Mouse (Mus musculus): ENCODE data around the gene Lrrc8d. TPM values are rescaled to one million over a fixed set of nuclear protein-coding genes. Genes with fewer than 3 reads are reported as not detected.

The Lrrc8d gene
- polyA plus RNA-seq, 1 experiment from 2014 or later = 37.5 TPM

GRCm38 (mm10) chr5:105708276-105708675 lies 8.5 kb downstream of the Lrrc8d start:
- no peak for ATAC-seq
- H3K4me3 ChIP-seq (replicated peaks; ENCODE audit: low read length) = no peak overlapping the region
- no peak overlapping the region for H3K27ac ChIP-seq (ENCODE audit: low read length)
- no peaks in the 10 kb centered on the region for H3K27me3 ChIP-seq (replicated peaks; ENCODE audit: control insufficient read depth, insufficient read depth, low read length)
- 87% methylated on average over 5 of the region's 5 CpGs for WGBS
- peaks cover 27% of the 10 kb centered on the region for H3K4me1 ChIP-seq (replicated peaks; ENCODE audit: control insufficient read depth, insufficient read depth, low read length)
- H3K4me2 ChIP-seq (ENCODE audit: low read length) = no peak overlapping the region
- H3K9me3 ChIP-seq (ENCODE audit: control insufficient read depth, low read length) = no peaks in the 10 kb centered on the region
- H3K36me3 ChIP-seq (ENCODE audit: control insufficient read depth, insufficient read depth) = 0 out of 2 replicates have a peak, but pooled peaks cover 2% of the 10 kb centered on the region
- no peak overlapping the region for H3K9ac ChIP-seq (replicated peaks; ENCODE audit: low read depth, low read length)

DNA sequence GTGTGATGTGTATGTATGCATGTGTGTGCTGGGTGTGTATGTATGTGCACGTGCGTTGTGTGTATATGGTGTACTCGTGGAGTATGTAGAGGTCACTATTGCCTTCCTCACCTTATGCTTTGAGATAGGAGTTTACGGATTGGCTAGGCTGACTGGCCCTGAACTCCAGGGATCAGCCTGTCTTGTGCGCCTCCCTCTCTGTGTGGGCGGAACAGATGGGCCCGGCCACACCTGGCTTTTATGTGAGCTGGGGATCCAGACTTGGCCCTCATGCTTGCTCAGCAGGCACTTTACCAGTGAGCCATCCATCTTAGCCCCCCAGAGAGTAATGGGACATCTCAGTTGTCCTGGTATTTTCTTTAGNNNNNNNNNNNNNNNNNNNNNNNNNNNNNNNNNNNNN lies 10.7 kb downstream of the Lrrc8d start:
- Histone ChIP-seq H3K9me3 (ENCODE audit: control insufficient read depth, low read length) (no peaks in the 10 kb centered on the region), H3K27me3 (replicated peaks; ENCODE audit: control insufficient read depth, insufficient read depth, low read length) (no peaks in the 10 kb centered on the region), H3K27ac (ENCODE audit: low read length) (no peak overlapping the region), H3K36me3 (ENCODE audit: control insufficient read depth, insufficient read depth) (0 out of 2 replicates have a peak, but pooled peaks cover 2% of the 10 kb centered on the region), H3K4me1 (replicated peaks; ENCODE audit: control insufficient read depth, insufficient read depth, low read length) (peaks cover 11% of the 10 kb centered on the region), H3K9ac (replicated peaks; ENCODE audit: low read depth, low read length) (no peak overlapping the region), H3K4me3 (replicated peaks; ENCODE audit: low read length) (no peak overlapping the region), H3K4me2 (ENCODE audit: low read length) (no peak overlapping the region)
- no peak for ATAC-seq
- WGBS = 95% methylated on average over 7 of the region's 7 CpGs

DNA sequence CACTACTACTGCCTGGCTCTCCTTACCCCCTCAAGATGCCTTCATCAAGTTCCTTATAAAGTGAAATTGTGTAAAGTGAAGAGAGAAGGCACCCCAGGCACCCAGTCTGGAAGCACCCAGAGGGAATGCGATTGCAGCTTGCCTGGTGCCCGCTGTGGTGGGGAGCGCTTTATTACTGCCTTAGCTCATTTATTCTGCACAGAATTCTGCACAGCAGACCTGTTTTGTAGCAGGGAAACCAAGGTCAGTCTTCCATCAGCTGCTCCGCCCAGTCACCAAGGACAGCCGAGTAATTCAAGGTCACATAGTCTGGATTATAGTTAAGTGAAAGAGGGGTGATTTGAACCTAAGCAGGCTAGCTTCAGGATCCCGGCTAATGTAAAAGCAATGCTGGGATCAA lies 14.7 kb downstream of the Lrrc8d start:
- WGBS = 87% methylated on average over 6 of the region's 6 CpGs
- H3K9me3 ChIP-seq (ENCODE audit: control insufficient read depth, low read length) = no peaks in the 10 kb centered on the region
- H3K27ac ChIP-seq (ENCODE audit: low read length) = no peak overlapping the region
- no peak overlapping the region for H3K9ac ChIP-seq (replicated peaks; ENCODE audit: low read depth, low read length)
- H3K4me3 ChIP-seq (replicated peaks; ENCODE audit: low read length) = no peak overlapping the region
- no peaks in the 10 kb centered on the region for H3K27me3 ChIP-seq (replicated peaks; ENCODE audit: control insufficient read depth, insufficient read depth, low read length)
- no peak for ATAC-seq
- H3K4me1 ChIP-seq (replicated peaks; ENCODE audit: control insufficient read depth, insufficient read depth, low read length) = peaks cover 38% of the 10 kb centered on the region
- no peaks in the 10 kb centered on the region for H3K36me3 ChIP-seq (ENCODE audit: control insufficient read depth, insufficient read depth)
- H3K4me2 ChIP-seq (ENCODE audit: low read length) = no peak overlapping the region

GRCm38 (mm10) chr5:105715095-105715494 lies 15.3 kb downstream of the Lrrc8d start:
- Histone ChIP-seq H3K9ac (replicated peaks; ENCODE audit: low read depth, low read length) (no peak overlapping the region), H3K36me3 (ENCODE audit: control insufficient read depth, insufficient read depth) (no peaks in the 10 kb centered on the region), H3K27ac (ENCODE audit: low read length) (no peak overlapping the region), H3K4me2 (ENCODE audit: low read length) (no peak overlapping the region), H3K4me1 (replicated peaks; ENCODE audit: control insufficient read depth, insufficient read depth, low read length) (peaks cover 36% of the 10 kb centered on the region), H3K27me3 (replicated peaks; ENCODE audit: control insufficient read depth, insufficient read depth, low read length) (no peaks in the 10 kb centered on the region), H3K9me3 (ENCODE audit: control insufficient read depth, low read length) (no peaks in the 10 kb centered on the region), H3K4me3 (replicated peaks; ENCODE audit: low read length) (no peak overlapping the region)
- ATAC-seq = no peak
- WGBS = 51% methylated on average over 8 of the region's 8 CpGs

GRCm38 (mm10) chr5:105715531-105716124 lies 15.9 kb downstream of the Lrrc8d start:
- peak; percentile 61 for ATAC-seq
- no peak overlapping the region for H3K4me2 ChIP-seq (ENCODE audit: low read length)
- H3K9ac ChIP-seq (replicated peaks; ENCODE audit: low read depth, low read length) = no peak overlapping the region
- no peaks in the 10 kb centered on the region for H3K27me3 ChIP-seq (replicated peaks; ENCODE audit: control insufficient read depth, insufficient read depth, low read length)
- no peaks in the 10 kb centered on the region for H3K9me3 ChIP-seq (ENCODE audit: control insufficient read depth, low read length)
- peaks cover 36% of the 10 kb centered on the region for H3K4me1 ChIP-seq (replicated peaks; ENCODE audit: control insufficient read depth, insufficient read depth, low read length)
- H3K36me3 ChIP-seq (ENCODE audit: control insufficient read depth, insufficient read depth) = no peaks in the 10 kb centered on the region
- H3K4me3 ChIP-seq (replicated peaks; ENCODE audit: low read length) = no peak overlapping the region
- 17% methylated on average over 10 of the region's 10 CpGs for WGBS
- H3K27ac ChIP-seq (ENCODE audit: low read length) = no peak overlapping the region

DNA sequence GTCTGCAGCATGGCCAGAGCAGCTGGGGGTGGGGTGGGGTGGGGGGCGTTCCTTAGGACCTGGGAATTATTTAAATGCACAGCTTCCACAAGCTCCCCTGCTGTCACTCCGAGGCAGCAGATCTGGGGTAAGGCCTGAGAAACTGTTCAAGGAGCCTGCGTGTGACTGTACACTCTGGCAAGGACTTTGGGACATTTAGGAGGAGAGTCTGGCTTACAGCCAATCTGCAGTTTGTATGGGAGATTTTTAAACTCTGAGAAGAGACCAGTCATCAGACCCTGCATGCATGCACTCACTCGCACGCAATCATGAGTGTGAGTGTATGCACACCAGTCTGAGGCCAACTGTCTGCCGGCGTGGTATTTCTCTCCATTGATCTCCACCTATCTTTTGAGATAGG lies 17.5 kb downstream of the Lrrc8d start:
- Histone ChIP-seq H3K4me3 (replicated peaks; ENCODE audit: low read length) (no peak overlapping the region), H3K27ac (ENCODE audit: low read length) (no peak overlapping the region), H3K4me2 (ENCODE audit: low read length) (no peak overlapping the region), H3K9me3 (ENCODE audit: control insufficient read depth, low read length) (no peaks in the 10 kb centered on the region), H3K36me3 (ENCODE audit: control insufficient read depth, insufficient read depth) (no peaks in the 10 kb centered on the region), H3K4me1 (replicated peaks; ENCODE audit: control insufficient read depth, insufficient read depth, low read length) (peaks cover 36% of the 10 kb centered on the region), H3K27me3 (replicated peaks; ENCODE audit: control insufficient read depth, insufficient read depth, low read length) (no peaks in the 10 kb centered on the region), H3K9ac (replicated peaks; ENCODE audit: low read depth, low read length) (no peak overlapping the region)
- 45% methylated on average over 7 of the region's 7 CpGs for WGBS
- 0 out of 2 replicates have a peak, but pooled peaks have one; percentile 19 for ATAC-seq

GRCm38 (mm10) chr5:105718138-105718670 lies 18.4 kb downstream of the Lrrc8d start:
- Histone ChIP-seq H3K4me2 (ENCODE audit: low read length) (no peak overlapping the region), H3K36me3 (ENCODE audit: control insufficient read depth, insufficient read depth) (no peaks in the 10 kb centered on the region), H3K27ac (ENCODE audit: low read length) (no peak overlapping the region), H3K9ac (replicated peaks; ENCODE audit: low read depth, low read length) (no peak overlapping the region), H3K4me1 (replicated peaks; ENCODE audit: control insufficient read depth, insufficient read depth, low read length) (peaks cover 36% of the 10 kb centered on the region), H3K27me3 (replicated peaks; ENCODE audit: control insufficient read depth, insufficient read depth, low read length) (no peaks in the 10 kb centered on the region), H3K9me3 (ENCODE audit: control insufficient read depth, low read length) (no peaks in the 10 kb centered on the region), H3K4me3 (replicated peaks; ENCODE audit: low read length) (no peak overlapping the region)
- 33% methylated on average over 11 of the region's 11 CpGs for WGBS
- no peak for ATAC-seq

GRCm38 (mm10) chr5:105721267-105721666 lies 21.5 kb downstream of the Lrrc8d start:
- Histone ChIP-seq H3K4me1 (replicated peaks; ENCODE audit: control insufficient read depth, insufficient read depth, low read length) (peaks cover 23% of the 10 kb centered on the region), H3K9ac (replicated peaks; ENCODE audit: low read depth, low read length) (no peak overlapping the region), H3K4me3 (replicated peaks; ENCODE audit: low read length) (no peak overlapping the region), H3K4me2 (ENCODE audit: low read length) (no peak overlapping the region), H3K9me3 (ENCODE audit: control insufficient read depth, low read length) (no peaks in the 10 kb centered on the region), H3K27ac (ENCODE audit: low read length) (no peak overlapping the region), H3K27me3 (replicated peaks; ENCODE audit: control insufficient read depth, insufficient read depth, low read length) (no peaks in the 10 kb centered on the region), H3K36me3 (ENCODE audit: control insufficient read depth, insufficient read depth) (no peaks in the 10 kb centered on the region)
- ATAC-seq = no peak
- 90% methylated on average over 4 of the region's 4 CpGs for WGBS

DNA sequence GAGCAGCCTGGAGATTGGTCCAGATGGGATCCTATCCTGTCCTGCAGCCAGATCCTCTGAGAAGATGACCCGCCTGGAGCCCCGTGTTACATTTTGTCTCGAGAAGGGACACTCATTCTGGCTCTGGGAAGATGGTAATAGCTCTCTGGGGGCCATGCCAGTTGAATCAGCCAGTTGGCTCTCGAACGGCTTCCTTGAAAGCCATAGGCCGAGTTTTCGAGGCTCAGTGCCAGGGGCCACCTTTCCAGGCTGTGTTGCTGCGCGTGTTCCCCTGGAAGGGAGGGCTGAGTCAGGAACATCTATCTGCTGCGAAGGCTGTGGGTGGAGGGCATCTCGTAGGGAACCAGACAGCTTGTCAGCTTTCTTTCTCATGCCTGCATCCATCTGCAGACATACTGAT lies 23.0 kb downstream of the Lrrc8d start:
- no peak overlapping the region for H3K27ac ChIP-seq (ENCODE audit: low read length)
- H3K4me3 ChIP-seq (replicated peaks; ENCODE audit: low read length) = no peak overlapping the region
- H3K27me3 ChIP-seq (replicated peaks; ENCODE audit: control insufficient read depth, insufficient read depth, low read length) = no peaks in the 10 kb centered on the region
- no peak overlapping the region for H3K9ac ChIP-seq (replicated peaks; ENCODE audit: low read depth, low read length)
- ATAC-seq = no peak
- no peaks in the 10 kb centered on the region for H3K9me3 ChIP-seq (ENCODE audit: control insufficient read depth, low read length)
- H3K4me1 ChIP-seq (replicated peaks; ENCODE audit: control insufficient read depth, insufficient read depth, low read length) = peaks cover 7% of the 10 kb centered on the region
- no peak overlapping the region for H3K4me2 ChIP-seq (ENCODE audit: low read length)
- H3K36me3 ChIP-seq (ENCODE audit: control insufficient read depth, insufficient read depth) = no peaks in the 10 kb centered on the region
- 83% methylated on average over 11 of the region's 11 CpGs for WGBS

All from forebrain, embryonic 16.5 days (tissue).